Mouse (Mus musculus) adrenal gland, adult (tissue): ENCODE results near the gene Golga3.

ENCODE experiments used
- DNase-seq, 2 experiments: peaks; one replicate each; pipeline ENCODE4 v3.0.0; 2022 to 2023; ENCODE audit warnings: low spot score in 1 of 2; ENCODE audit not compliant: inconsistent age in 2 of 2

Gene Golga3

GRCm38 (mm10) chr5:110230780-110231461 is 54.4 kb downstream of the Golga3 start, which contains the start of gene Ankle2:
TSS of gene Ankle2 (plus strand) at chr5:110231004.
- peak; percentile 94 to 98 for DNase-seq

- peak; percentile 12 to 44 for DNase-seq
Measured at GRCm38 (mm10) chr5:110231638-110232037, 55.1 kb downstream of the Golga3 start.

- DNase-seq = no peak
Measured at GRCm38 (mm10) chr5:110232346-110232745, 55.8 kb downstream of the Golga3 start.

- DNase-seq = no peak
Measured at GRCm38 (mm10) chr5:110244091-110244490, 67.6 kb downstream of the Golga3 start.

- no peak for DNase-seq
Measured at GRCm38 (mm10) chr5:110266941-110267340, 90.4 kb downstream of the Golga3 start.

GRCm38 (mm10) chr5:110269141-110270101 is 92.9 kb downstream of the Golga3 start, which contains the start of gene Pgam5:
TSS of gene Pgam5 (minus strand) at chr5:110269913.
- peak; percentile 88 to 95 for DNase-seq

GRCm38 (mm10) chr5:110270242-110270641 is 93.7 kb downstream of the Golga3 start:
- DNase-seq = no peak

GRCm38 (mm10) chr5:110274147-110274546 is 97.6 kb downstream of the Golga3 start:
- DNase-seq = no peak

GRCm38 (mm10) chr5:110274846-110275245 is 98.3 kb downstream of the Golga3 start:
- no peak for DNase-seq
